Mouse (Mus musculus) spleen, adult 2 months (tissue): ENCODE data around the gene Aurka. TPM values are rescaled to one million over a fixed set of nuclear protein-coding genes. Genes with fewer than 3 reads are reported as not detected.

Experiments used
- DNase-seq, 2 experiments: peaks; one replicate each; pipeline versions ENCODE4 v3.0.0 to v3.0.0-alpha.2; 2012 to 2021; ENCODE audit warnings: low spot score in 2 of 2, low read depth in 1 of 2
- H3K27ac ChIP-seq: fragments of 200-500 bp; 2 replicates; pipeline ENCODE4 v1.5.1; 2012; ENCODE audit warnings: low read length, inconsistent platforms; ENCODE audit not compliant: insufficient read depth
- H3K27me3 ChIP-seq: fragments of 200-500 bp; 2 replicates; pipeline ENCODE4 v1.6.1; 2012; ENCODE audit warnings: mild to moderate bottlenecking, moderate library complexity, low read length, inconsistent platforms; ENCODE audit not compliant: control insufficient read depth, insufficient read depth
- H3K36me3 ChIP-seq: fragments of 200-500 bp; 2 replicates; pipeline ENCODE4 v1.6.1; 2012; ENCODE audit warnings: mild to moderate bottlenecking, low read length, inconsistent platforms; ENCODE audit not compliant: control insufficient read depth, insufficient read depth
- H3K4me1 ChIP-seq: fragments of 200-500 bp; 2 replicates; pipeline ENCODE4 v1.6.1; 2011; ENCODE audit warnings: inconsistent platforms; ENCODE audit not compliant: control insufficient read depth, insufficient read depth, insufficient read length
- H3K4me3 ChIP-seq: fragments of 200-500 bp; 2 replicates; pipeline ENCODE4 v1.5.1; 2011; ENCODE audit warnings: mild to moderate bottlenecking, inconsistent platforms; ENCODE audit not compliant: insufficient read depth, insufficient read length; ENCODE audit errors: extremely low read depth
- CTCF ChIP-seq: fragments of 200-500 bp; IDR thresholded peaks from 2 replicates; pipeline ENCODE4 v1.5.1; 2011; ENCODE audit warnings: mild to moderate bottlenecking, inconsistent platforms; ENCODE audit not compliant: insufficient read depth, insufficient read length, insufficient replicate concordance; ENCODE audit errors: extremely low read depth
- POLR2A ChIP-seq: fragments of 200-500 bp; IDR thresholded peaks from 2 replicates; pipeline ENCODE4 v1.6.1; 2011; ENCODE audit warnings: low read depth, low read length, inconsistent platforms
- WGBS: fragments of 180-500 bp; shearing (Covaris S2); methylation state at CpG from one replicate; pipeline ENCODE4 v1.1.7; 2018; 5-methylcytosine and 5-hydroxymethylcytosine counted together
- polyA plus RNA-seq: library from polyadenylated mRNA; depleted of rRNA; stranded (reverse); fragments of >200 nt; gene quantifications from 2 replicates; pipeline ENCODE4 v1.2.3, GENCODE M21; 2012

The Aurka gene
- polyA plus RNA-seq, 1 experiment, result 8.1 TPM

DNA sequence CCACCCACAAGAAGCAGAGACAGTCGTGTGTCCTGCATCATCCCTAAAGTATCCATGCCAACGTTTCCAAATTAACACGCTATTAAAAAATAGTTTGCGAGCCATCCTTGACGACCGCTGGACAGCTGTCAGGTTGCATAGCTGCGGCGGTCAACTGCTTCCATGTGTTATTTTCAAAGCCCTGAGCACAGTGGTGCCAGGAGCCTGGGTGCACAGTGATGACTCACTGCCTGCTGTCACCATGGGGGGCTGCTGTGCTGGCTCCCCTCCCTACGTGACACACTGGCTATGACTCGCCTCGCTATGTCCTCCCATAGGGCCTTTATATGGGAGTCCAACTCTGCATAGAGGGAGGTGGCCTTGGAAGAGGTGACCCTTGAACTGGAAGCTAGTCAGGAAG lies 40.8 kb upstream of the Aurka start:
- Histone ChIP-seq H3K4me3 (no peak overlapping the region), H3K36me3 (no peaks in the 10 kb centered on the region), H3K4me1 (peaks cover 9% of the 10 kb centered on the region), H3K27me3 (no peaks in the 10 kb centered on the region), H3K27ac (no peak overlapping the region)
- WGBS, result 90% methylated on average over 11 of the region's 11 CpGs
- TF ChIP-seq POLR2A (no peak), CTCF (no peak)
- no peak for DNase-seq

DNA sequence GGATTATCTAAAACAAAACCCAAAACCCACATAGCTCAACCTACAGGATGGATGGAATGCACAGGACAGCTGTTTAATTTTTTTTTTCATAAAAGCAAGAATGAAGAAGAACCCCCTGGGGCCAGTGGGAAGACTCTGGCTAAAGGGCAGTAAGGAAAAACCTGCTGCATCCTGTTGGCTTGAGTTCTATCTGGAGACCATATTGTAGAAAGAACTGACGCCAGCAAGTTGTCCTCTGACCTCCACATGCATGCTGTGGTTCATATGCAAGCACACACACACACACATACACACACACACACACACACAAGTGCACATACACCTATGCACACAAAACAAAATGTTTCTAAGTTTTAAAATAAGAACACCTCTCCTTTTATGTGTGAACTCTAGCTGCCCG lies 40.4 kb upstream of the Aurka start:
- WGBS, result 91% methylated on average over 2 of the region's 2 CpGs
- H3K4me1 ChIP-seq, result peaks cover 9% of the 10 kb centered on the region
- H3K36me3 ChIP-seq, result no peaks in the 10 kb centered on the region
- no peak overlapping the region for H3K4me3 ChIP-seq
- TF ChIP-seq POLR2A (no peak), CTCF (no peak)
- H3K27ac ChIP-seq, result no peak overlapping the region
- no peak for DNase-seq
- H3K27me3 ChIP-seq, result no peaks in the 10 kb centered on the region

DNA sequence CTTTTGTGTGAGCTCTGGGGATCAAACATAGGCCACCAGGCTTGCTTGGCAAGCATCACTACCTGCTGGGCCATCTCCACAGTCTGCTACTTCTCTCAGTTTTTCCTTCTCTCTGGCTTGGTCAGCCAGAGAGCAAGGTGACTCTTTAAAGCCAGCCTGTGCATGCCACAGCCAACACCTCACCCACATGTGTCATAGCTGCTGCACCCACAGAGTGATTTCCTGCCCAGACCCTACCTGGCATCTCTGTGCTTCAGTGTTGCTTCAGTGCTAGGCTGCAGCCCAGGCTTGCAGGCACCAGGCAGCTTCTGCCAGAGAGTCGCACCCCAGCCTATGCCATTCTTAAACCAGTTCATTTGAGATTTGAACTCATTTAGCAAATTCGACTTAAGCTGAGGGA lies 37.2 kb upstream of the Aurka start:
- H3K27ac ChIP-seq, result no peak overlapping the region
- no peak overlapping the region for H3K4me3 ChIP-seq
- 67% methylated on average over 2 of the region's 2 CpGs for WGBS
- no peak for TF ChIP-seq CTCF
- TF ChIP-seq POLR2A, result no peak
- no peak for DNase-seq
- H3K27me3 ChIP-seq, result no peaks in the 10 kb centered on the region
- peaks cover 5% of the 10 kb centered on the region; the same call in 1 of the 2 replicates for H3K4me1 ChIP-seq
- no peaks in the 10 kb centered on the region for H3K36me3 ChIP-seq

DNA sequence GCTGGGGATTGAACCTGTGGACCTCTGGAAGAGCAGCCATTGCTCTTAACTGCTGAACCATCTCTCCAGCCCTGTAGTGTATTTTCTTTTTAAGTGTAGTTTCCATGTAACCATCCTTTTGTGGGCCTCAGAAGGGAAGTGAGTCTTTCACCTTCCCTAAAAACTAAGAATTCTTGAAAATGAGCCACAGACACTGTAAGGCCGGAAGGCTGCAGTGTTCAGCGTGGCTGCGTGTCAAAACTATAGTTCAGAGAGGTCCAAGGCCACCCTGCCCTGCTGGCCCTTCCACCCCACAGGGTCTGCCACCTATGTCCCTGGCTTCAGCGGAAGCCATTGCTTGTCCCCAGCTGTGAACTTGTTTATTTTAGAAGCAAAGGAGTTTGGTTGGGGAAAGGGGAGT lies 35.8 kb upstream of the Aurka start:
- DNase-seq, result no peak
- no peak overlapping the region for H3K27ac ChIP-seq
- WGBS, result 62% methylated on average over 4 of the region's 4 CpGs
- TF ChIP-seq CTCF, result no peak
- TF ChIP-seq POLR2A, result no peak
- H3K27me3 ChIP-seq, result no peaks in the 10 kb centered on the region
- H3K4me3 ChIP-seq, result no peak overlapping the region
- no peaks in the 10 kb centered on the region for H3K36me3 ChIP-seq
- H3K4me1 ChIP-seq, result peaks cover 12% of the 10 kb centered on the region; the same call in 1 of the 2 replicates

DNA sequence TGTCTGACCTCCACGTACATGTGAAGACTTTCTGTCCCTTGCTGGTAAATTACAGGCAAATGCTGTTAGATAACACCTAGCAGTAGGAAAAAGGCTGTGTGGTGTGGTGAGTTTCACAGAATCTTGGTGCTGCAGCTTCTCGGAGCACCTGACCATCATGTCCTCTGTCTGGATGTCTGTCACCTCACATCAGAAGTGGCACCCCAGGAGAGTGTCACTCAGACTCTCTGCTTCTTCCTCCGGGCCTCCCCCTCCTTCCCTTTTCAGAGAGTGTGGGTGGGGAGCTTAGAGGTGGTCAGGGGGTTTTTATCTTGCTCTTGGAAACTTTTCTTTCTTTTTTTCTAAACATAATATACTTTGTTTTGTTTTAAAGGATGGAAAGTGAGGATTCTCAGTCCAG lies 34.7 kb upstream of the Aurka start:
- H3K4me1 ChIP-seq, result peaks cover 17% of the 10 kb centered on the region
- WGBS, result 32% methylated on average over 3 of the region's 3 CpGs

DNA sequence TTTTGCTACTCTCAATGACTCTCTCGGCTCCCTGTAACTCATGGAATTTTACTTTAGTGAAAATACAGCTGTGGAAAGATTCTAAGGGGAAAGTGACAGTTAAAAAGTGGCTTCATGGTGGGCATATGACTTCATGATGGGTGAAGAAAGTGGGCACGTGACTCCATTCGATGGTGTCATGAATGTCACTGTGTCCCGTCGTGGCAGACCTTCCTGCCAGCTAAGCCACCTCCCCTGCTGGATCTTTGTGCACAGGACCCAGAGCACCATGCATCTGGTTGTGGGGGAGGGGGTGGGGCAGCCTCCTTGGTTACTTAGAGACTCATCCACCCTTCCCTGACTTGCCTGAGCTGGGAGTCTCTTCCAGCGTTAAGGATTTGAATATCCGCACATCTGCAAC lies 33.9 kb upstream of the Aurka start:
- 71% methylated on average over 7 of the region's 7 CpGs for WGBS
- TF ChIP-seq CTCF (no peak), POLR2A (no peak)
- Histone ChIP-seq H3K4me1 (peaks cover 21% of the 10 kb centered on the region), H3K27me3 (no peaks in the 10 kb centered on the region), H3K27ac (no peak overlapping the region), H3K4me3 (no peak overlapping the region), H3K36me3 (no peaks in the 10 kb centered on the region)
- no peak for DNase-seq

More for the DNA sequence above, 34.7 kb upstream of the Aurka start:
- Histone ChIP-seq H3K27me3 (no peaks in the 10 kb centered on the region), H3K4me3 (no peak overlapping the region), H3K36me3 (no peaks in the 10 kb centered on the region), H3K27ac (no peak overlapping the region)
- TF ChIP-seq POLR2A (no peak), CTCF (no peak)
- DNase-seq, result no peak

DNA sequence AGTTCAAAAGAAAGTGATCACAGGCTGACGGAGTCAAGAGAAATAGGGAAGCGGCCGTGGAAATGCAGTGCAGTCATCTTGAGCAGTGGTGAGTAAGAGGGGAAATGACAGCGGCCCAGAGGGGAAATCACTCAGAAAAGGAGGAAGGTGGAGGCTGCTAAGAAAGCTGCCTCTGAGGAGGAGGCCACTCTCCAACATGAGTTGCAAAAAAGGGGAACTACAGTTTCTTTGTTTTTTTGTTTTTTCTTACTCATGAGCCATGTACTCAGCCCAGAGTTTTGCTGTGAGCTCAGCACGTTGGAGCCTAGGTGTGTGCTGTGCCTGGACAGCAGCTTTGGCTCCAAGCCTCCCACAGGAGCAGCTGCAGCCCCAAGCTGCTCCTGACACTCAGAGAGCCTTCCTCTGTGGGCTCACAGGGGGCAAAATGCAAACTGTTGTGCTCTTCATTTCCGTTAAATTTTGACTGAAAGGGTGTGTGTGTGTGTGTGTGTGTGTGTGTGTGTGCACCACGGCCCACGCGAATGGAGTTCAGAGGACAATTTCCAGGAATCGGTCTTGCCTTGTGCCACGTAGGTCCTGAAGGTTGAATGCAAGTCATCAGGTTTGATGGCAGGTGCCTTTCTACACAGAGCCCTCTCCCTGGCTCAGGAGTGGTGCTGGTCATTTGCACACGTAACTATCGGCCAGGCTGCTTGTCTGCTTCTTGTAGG lies 30.9 kb upstream of the Aurka start:
- DNase-seq, result peak; percentile 62 to 88

More for the DNA sequence above, 30.9 kb upstream of the Aurka start:
- TF ChIP-seq POLR2A (no peak), CTCF (no peak)
- H3K4me1 ChIP-seq, result peaks cover 18% of the 10 kb centered on the region
- H3K27ac ChIP-seq, result peak overlapping the region; percentile 88
- no peaks in the 10 kb centered on the region for H3K27me3 ChIP-seq
- H3K36me3 ChIP-seq, result no peaks in the 10 kb centered on the region
- WGBS, result 17% methylated on average over 13 of the region's 13 CpGs
- H3K4me3 ChIP-seq, result 0 out of 2 replicates have a peak overlapping the region, but pooled peaks have one; percentile 15
